Mouse (Mus musculus) heart, embryonic 10.5 days (tissue): ENCODE measurements around the gene Rrbp1. TPM values are rescaled to one million over a fixed set of nuclear protein-coding genes. Genes with fewer than 3 reads are reported as not detected.

Experiments used
- DNase-seq: peaks from one replicate; pipeline ENCODE4 v3.0.0-alpha.2; 2017; ENCODE audit warnings: low spot score
- H3K27ac ChIP-seq: fragments of 300-500 bp; sonication (generic); 2 replicates; pipeline ENCODE4 v1.5.1; 2016; ENCODE audit warnings: mild to moderate bottlenecking
- H3K27me3 ChIP-seq: fragments of 300-500 bp; sonication (generic); 2 replicates; pipeline ENCODE4 v1.6.1; 2016; ENCODE audit warnings: mild to moderate bottlenecking; ENCODE audit not compliant: poor library complexity, insufficient read depth, severe bottlenecking
- H3K36me3 ChIP-seq: fragments of 300-500 bp; sonication (generic); 2 replicates; pipeline ENCODE4 v1.6.1; 2016; ENCODE audit warnings: mild to moderate bottlenecking, moderate library complexity
- H3K4me1 ChIP-seq: fragments of 300-500 bp; sonication (generic); 2 replicates; pipeline ENCODE4 v1.6.1; 2016; ENCODE audit warnings: mild to moderate bottlenecking
- H3K4me3 ChIP-seq: fragments of 300-500 bp; sonication (generic); 2 replicates; pipeline ENCODE4 v1.5.1; 2016; ENCODE audit warnings: mild to moderate bottlenecking, moderate library complexity
- H3K9me3 ChIP-seq: fragments of 300-500 bp; sonication (generic); 2 replicates; pipeline ENCODE4 v1.6.1; 2016; ENCODE audit warnings: mild to moderate bottlenecking, moderate library complexity
- WGBS: fragments of 180-500 bp; shearing (Covaris S2); methylation state at CpG from one replicate; pipeline ENCODE4 v1.1.7; 2016; 5-methylcytosine and 5-hydroxymethylcytosine counted together
- polyA plus RNA-seq: library from polyadenylated mRNA; unstranded; fragments of >200 nt; fragmentation: Nextera tagmentation; extraction: Ambion mirVana; gene quantifications from 2 replicates; pipeline ENCODE4 v1.2.1, GENCODE M21; 2016

Rrbp1 gene
- polyA plus RNA-seq, 1 experiment from 2014 or later = 86.9 TPM

DNA sequence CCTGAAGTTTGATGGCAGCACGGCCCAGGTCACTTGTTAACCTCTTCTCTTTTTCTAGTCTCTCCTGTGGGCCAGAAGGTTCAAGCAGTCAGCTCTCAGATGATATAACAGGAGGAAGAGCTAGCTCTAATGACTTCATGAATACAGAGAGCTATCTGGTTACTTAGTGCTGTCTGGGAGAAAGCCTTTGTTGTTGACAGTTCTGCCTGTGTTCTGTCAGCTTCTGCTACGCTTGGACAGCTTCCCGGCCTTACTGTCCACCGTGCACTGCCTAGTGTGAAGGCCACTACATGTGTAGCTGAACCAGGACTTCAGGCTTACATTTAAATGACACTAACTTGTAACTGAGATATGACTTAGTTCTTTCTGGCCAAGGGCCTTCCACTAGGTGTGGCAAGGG, 62.6 kb downstream of the Rrbp1 start:
- 61% methylated on average over 4 of the region's 4 CpGs for WGBS
- Histone ChIP-seq H3K36me3 (peaks cover 100% of the 10 kb centered on the region), H3K27me3 (no peaks in the 10 kb centered on the region), H3K4me1 (peaks cover 62% of the 10 kb centered on the region), H3K27ac (peak overlapping the region; percentile 48; the same call in 1 of the 2 replicates), H3K9me3 (no peaks in the 10 kb centered on the region), H3K4me3 (no peak overlapping the region)
- DNase-seq = no peak

DNA sequence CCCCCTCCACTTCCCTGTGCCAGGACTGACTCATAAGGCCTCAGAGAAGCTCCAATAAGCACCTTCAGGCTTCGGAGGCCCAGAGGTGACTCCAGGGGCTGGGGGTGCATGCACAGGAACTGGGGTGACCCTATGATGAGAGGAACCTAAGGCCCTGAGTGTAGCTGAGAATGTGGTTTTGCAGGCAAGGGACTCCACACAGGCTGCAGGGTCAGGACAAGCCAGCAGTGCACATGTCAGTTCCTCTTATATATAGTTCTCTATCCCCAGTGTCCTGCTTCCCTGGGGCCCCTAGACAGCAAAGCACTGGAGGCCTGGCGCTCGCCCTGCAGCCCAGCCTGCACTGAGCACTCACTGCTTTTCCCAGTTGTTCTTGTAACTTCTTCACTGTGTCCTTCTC, 63.1 kb downstream of the Rrbp1 start:
- Histone ChIP-seq H3K27me3 (no peaks in the 10 kb centered on the region), H3K9me3 (no peaks in the 10 kb centered on the region), H3K36me3 (peaks cover 99% of the 10 kb centered on the region), H3K4me1 (peaks cover 62% of the 10 kb centered on the region), H3K27ac (peak overlapping the region; percentile 48; the same call in 1 of the 2 replicates), H3K4me3 (no peak overlapping the region)
- DNase-seq = no peak
- 72% methylated on average over 3 of the region's 3 CpGs for WGBS

DNA sequence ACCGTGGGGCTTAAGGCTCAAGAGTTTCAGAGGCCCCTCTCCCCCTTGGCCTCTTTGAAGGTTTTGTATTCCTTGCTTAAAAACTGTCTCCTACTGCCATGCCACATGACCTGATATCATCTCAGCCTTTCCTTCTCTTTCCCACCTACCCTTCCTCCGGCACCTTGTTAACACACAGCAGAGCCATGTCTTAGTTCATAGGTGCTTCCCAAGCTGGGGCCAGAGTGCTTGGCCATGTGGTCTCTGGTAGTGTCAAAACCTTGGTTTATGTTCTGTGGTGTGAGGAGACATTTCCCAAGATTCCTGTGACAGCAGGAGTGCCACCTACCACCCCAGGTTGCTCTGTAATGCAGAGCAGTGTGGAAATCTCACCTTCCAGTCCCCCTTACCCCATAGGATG, 64.7 kb downstream of the Rrbp1 start:
- Histone ChIP-seq H3K4me3 (no peak overlapping the region), H3K27me3 (no peaks in the 10 kb centered on the region), H3K36me3 (peaks cover 96% of the 10 kb centered on the region), H3K27ac (no peak overlapping the region), H3K9me3 (no peaks in the 10 kb centered on the region), H3K4me1 (peaks cover 54% of the 10 kb centered on the region)
- no peak for DNase-seq
- 79% methylated on average over 2 of the region's 2 CpGs for WGBS

DNA sequence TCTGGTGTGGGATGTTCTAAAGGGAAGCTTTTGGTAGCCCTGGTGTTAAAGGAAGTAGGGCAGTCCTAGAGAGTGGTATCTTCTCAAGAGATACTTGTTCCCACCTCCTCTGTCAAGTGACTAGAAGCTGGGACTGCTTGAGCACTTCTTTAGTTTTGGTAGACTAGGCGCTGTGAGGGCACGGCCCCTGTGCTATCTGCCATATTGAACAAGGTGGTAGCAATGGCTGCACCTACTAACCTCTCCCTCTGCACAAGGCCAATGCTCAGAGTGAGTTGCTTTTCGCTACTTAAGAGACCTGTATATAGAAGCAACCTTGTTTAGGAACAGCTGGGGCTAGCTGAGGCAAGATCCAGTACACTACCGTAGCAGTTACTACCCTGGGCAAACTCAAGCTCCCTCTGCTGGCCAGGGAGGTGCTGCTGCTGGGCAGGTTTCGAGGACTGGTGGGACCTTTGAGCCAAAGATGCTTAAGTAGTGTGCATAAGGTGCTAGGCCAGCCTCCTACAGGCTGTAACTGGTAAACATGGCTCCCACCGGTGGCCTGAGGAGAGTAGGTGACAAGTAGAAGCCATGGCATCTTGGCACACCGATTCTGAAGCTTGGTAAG, 65.5 kb downstream of the Rrbp1 start:
- Histone ChIP-seq H3K36me3 (peaks cover 96% of the 10 kb centered on the region), H3K9me3 (no peaks in the 10 kb centered on the region), H3K27ac (no peak overlapping the region), H3K27me3 (no peaks in the 10 kb centered on the region), H3K4me1 (peaks cover 48% of the 10 kb centered on the region), H3K4me3 (no peak overlapping the region)
- 87% methylated on average over 7 of the region's 7 CpGs for WGBS
- no peak for DNase-seq

DNA sequence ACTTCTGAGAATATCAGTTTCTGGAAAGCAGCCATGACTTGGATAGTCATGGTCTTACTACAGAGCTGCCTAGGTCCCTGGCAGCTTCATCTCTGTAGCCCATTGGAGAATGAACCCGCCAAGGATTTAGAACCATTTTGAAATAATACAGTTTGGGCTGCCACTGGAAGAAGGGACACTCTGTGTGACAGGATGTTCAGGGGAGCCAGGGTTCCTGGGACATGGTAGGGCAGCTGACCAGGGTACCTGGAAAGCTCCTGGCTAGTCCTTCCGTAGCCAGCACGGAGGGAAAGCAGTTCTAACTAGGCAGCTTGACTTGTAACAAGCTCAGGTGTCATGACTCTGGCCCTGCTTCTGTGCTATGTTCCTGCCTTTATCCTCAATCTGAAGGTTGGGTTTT, 66.3 kb downstream of the Rrbp1 start:
- Histone ChIP-seq H3K27ac (no peak overlapping the region), H3K4me3 (no peak overlapping the region), H3K9me3 (no peaks in the 10 kb centered on the region), H3K4me1 (peaks cover 44% of the 10 kb centered on the region), H3K36me3 (peaks cover 96% of the 10 kb centered on the region), H3K27me3 (no peaks in the 10 kb centered on the region)
- 90% methylated on average over 3 of the region's 3 CpGs for WGBS
- DNase-seq = no peak

DNA sequence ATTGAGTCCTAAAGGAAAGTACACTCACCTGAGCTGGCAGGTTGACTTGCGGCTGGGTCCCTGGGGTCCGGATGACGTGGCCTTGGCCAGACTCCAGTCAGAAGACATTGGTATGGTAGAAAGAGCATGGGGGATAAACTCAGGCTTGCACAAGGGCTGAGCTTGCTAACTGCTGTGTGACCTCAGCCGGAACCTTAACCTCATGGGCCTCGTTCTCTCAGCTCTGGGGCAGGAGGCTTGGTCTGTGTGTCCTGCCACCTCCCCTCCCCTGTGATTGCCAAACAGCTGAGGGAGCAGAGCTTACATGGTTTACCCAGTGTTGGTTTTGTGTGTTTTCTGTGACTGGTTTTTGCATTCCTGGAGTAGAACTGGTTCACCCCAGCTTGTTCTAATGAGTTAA, 70.7 kb downstream of the Rrbp1 start:
- H3K9me3 ChIP-seq = no peaks in the 10 kb centered on the region
- H3K4me3 ChIP-seq = no peak overlapping the region
- peaks cover 11% of the 10 kb centered on the region; the same call in 1 of the 2 replicates for H3K4me1 ChIP-seq
- no peak overlapping the region for H3K27ac ChIP-seq
- peak; percentile 70 for DNase-seq
- 91% methylated on average over 5 of the region's 5 CpGs for WGBS
- H3K36me3 ChIP-seq = peaks cover 66% of the 10 kb centered on the region
- H3K27me3 ChIP-seq = no peaks in the 10 kb centered on the region

DNA sequence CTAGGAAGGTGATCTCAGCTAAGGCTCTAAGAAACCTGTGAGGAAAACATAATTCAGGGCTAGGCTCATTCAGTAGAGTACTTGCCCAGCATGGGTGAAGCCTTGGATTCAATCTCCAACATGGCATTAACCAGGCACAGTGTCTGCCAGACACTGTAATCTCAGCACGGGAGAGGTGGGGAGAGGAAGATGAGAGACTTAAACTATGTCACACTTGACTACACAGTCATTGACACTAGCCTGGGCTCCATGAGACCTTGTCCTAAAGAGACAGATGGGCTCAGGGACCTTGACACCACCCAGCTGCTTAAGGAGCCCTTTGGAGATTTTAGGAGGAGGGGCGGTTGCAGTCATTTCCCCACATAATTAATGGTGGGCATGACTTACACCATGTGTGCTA, 73.2 kb downstream of the Rrbp1 start:
- WGBS = 57% methylated on average over 2 of the region's 2 CpGs
- Histone ChIP-seq H3K36me3 (peaks cover 46% of the 10 kb centered on the region), H3K4me1 (peaks cover 7% of the 10 kb centered on the region; the same call in 1 of the 2 replicates), H3K27me3 (no peaks in the 10 kb centered on the region), H3K4me3 (no peak overlapping the region), H3K27ac (no peak overlapping the region), H3K9me3 (no peaks in the 10 kb centered on the region)
- peak; percentile 61 for DNase-seq

DNA sequence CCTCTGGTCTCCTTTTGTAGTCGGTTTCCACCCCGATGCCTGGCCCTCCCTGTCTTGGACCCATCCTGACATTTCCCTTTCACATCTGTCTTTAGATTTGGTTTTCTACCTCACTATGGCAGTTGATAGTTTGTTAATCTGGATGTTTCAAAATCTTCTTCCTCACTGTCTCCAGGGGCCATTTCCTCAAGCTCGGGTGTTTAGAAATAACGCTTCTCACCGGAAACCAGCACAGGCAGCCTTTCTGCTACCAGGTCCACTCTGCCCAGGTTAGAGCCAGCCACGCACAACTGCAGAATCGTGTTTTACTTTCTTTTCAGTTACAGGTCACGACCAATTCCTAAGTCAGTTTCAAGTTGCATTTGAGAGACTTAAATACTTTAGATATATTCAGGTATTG, 76.6 kb downstream of the Rrbp1 start:
- H3K4me3 ChIP-seq = no peak overlapping the region
- H3K27ac ChIP-seq = no peak overlapping the region
- H3K9me3 ChIP-seq = no peaks in the 10 kb centered on the region
- DNase-seq = no peak
- 85% methylated on average over 8 of the region's 8 CpGs for WGBS
- H3K27me3 ChIP-seq = no peaks in the 10 kb centered on the region
- H3K4me1 ChIP-seq = peaks cover 29% of the 10 kb centered on the region
- H3K36me3 ChIP-seq = peaks cover 13% of the 10 kb centered on the region

DNA sequence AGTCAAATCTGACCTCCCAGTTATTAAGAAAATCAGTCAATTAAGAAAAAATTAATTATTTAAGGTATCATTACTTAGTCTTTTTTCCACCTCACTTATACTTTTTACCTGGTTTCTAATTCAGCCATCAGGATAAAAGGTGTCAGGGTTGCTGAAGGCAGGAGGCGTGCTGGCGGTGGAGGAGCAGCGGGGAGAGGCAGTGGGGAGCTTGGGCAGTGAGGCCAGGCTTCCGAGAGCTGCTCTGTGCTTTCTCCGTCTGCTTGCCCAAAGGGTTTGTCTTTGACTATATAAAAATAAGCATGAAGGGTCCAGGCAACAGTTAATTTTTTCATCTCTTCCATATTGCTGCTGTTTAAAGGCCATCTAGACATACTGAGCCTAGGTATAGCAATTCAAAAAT, 77.5 kb downstream of the Rrbp1 start:
- Histone ChIP-seq H3K27ac (no peak overlapping the region), H3K27me3 (no peaks in the 10 kb centered on the region), H3K9me3 (no peaks in the 10 kb centered on the region), H3K4me1 (peaks cover 33% of the 10 kb centered on the region), H3K36me3 (peaks cover 4% of the 10 kb centered on the region), H3K4me3 (no peak overlapping the region)
- DNase-seq = no peak
- WGBS = 82% methylated on average over 5 of the region's 5 CpGs

DNA sequence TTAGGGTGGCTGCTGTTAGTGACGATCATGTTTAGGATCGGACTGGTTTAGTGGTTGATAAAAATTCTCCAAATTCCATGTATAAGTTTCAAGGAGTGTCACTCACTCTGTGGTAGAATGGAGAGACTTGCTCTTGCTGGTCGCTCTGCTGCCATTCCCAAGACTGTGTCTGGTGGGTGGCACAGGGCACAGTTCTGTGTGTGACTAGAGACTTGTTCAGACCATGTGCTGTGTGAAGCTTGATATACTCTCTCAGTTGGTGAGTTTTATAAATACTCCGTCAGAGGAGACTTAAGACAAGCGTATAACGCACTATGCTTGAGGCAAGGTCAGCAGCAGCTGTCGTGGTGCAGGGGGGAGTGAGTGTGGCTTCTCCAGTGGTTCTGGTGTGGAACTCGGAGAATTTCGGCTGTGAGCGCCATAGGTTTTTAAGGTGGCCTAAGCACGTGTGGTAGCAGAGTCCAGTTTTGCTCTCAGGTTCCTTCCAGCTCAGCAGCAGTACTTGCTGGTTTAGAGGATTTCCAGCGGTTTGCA, 78.7 kb downstream of the Rrbp1 start:
- peaks cover 30% of the 10 kb centered on the region for H3K4me1 ChIP-seq
- WGBS = 69% methylated on average over 12 of the region's 12 CpGs
- H3K4me3 ChIP-seq = no peak overlapping the region
- no peaks in the 10 kb centered on the region for H3K27me3 ChIP-seq
- DNase-seq = no peak
- peaks cover 3% of the 10 kb centered on the region; the same call in 1 of the 2 replicates for H3K36me3 ChIP-seq
- H3K9me3 ChIP-seq = no peaks in the 10 kb centered on the region
- H3K27ac ChIP-seq = 0 out of 2 replicates have a peak overlapping the region, but pooled peaks have one; percentile 16

DNA sequence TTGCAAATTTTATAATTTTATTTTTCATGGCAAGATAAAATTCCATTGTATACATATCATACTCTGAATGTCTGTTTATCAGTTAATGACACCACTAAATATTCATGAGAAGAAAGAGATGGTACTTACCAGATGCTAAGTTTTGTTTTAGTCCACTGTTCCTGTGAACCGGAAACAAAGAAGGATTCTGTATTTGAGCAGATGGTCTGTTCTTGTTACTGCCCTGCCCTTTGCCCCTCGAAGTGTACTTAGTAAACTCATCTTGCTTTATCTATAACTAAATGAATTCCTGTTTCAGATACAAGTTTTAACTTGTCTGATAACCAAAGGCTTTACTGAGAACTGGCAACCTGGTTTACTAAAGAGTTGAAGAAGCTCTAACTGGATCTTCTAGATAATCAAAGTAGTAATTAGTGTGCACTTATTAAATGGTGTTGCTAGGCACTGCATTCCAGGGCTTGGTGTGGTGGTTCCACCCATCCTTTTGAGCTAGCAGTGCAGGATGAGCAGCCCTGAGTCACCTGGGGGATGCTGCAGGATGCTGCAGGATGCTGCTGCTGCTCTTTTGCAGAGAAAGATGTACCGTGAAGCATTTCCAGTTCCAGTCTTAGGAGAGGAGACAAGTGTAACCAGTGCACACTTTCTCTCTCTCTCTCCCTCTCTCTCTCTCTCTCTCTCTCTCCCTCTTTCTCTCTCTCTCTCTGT, 81.3 kb downstream of the Rrbp1 start:
- H3K27me3 ChIP-seq = no peaks in the 10 kb centered on the region
- peaks cover 3% of the 10 kb centered on the region; the same call in 1 of the 2 replicates for H3K36me3 ChIP-seq
- no peak overlapping the region for H3K27ac ChIP-seq
- no peaks in the 10 kb centered on the region for H3K9me3 ChIP-seq
- WGBS = 74% methylated on average over 3 of the region's 3 CpGs
- no peak for DNase-seq
- peaks cover 30% of the 10 kb centered on the region for H3K4me1 ChIP-seq
- H3K4me3 ChIP-seq = no peak overlapping the region

DNA sequence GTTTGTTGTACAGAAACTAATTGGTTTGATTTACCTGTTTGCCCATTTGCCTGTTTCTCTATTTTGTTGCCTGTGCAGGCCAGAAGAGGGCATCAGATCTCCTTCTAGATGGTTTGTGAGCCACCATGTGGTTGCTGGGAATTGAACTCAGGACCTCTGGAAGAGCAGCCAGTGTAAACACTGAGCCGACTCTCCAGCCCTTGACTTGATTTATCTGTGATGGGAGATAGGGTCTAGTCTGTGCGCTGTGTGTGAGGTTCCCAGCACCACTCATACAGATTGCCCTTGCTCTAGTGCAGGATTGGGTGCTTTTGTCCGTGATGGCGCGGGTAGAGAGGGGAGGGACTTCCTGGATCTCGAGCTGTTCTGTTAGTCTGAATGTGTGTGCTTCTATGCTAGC, 85.2 kb downstream of the Rrbp1 start:
- Histone ChIP-seq H3K27me3 (no peaks in the 10 kb centered on the region), H3K4me1 (peaks cover 28% of the 10 kb centered on the region), H3K36me3 (no peaks in the 10 kb centered on the region), H3K27ac (no peak overlapping the region), H3K9me3 (no peaks in the 10 kb centered on the region), H3K4me3 (no peak overlapping the region)
- 88% methylated on average over 6 of the region's 6 CpGs for WGBS
- no peak for DNase-seq

DNA sequence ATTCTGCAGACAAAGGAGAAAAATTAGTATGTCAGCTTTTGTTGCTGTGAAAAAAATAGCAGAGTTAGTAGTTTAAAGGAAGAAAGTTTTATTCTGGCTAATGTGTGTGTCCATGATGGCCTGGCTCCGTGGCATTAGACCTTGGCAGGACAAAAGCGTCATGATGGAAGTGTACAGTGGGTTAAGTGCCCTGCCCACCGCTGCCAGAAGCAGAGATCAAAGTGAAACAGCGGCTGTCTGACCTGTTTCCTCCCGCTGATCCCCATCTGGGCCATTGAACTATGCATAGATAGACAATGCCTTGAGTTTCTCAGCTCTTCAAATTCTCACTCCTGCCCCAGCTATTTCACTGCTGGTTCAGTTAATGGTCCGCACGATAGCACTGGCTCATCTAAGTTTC, 87.0 kb downstream of the Rrbp1 start:
- no peak overlapping the region for H3K4me3 ChIP-seq
- no peaks in the 10 kb centered on the region for H3K27me3 ChIP-seq
- peak overlapping the region; percentile 56; the same call in 1 of the 2 replicates for H3K27ac ChIP-seq
- 36% methylated on average over 7 of the region's 7 CpGs for WGBS
- H3K4me1 ChIP-seq = peaks cover 27% of the 10 kb centered on the region
- no peaks in the 10 kb centered on the region for H3K9me3 ChIP-seq
- no peaks in the 10 kb centered on the region for H3K36me3 ChIP-seq
- no peak for DNase-seq
